Mouse (Mus musculus): ENCODE measurements around the gene Gm10721.
"Not testable (repeated sequence)": the region's sequence is repeated elsewhere in the genome, so short reads cannot be mapped to it uniquely, and the experiment has no call there.

Gene Gm10721

DNA sequence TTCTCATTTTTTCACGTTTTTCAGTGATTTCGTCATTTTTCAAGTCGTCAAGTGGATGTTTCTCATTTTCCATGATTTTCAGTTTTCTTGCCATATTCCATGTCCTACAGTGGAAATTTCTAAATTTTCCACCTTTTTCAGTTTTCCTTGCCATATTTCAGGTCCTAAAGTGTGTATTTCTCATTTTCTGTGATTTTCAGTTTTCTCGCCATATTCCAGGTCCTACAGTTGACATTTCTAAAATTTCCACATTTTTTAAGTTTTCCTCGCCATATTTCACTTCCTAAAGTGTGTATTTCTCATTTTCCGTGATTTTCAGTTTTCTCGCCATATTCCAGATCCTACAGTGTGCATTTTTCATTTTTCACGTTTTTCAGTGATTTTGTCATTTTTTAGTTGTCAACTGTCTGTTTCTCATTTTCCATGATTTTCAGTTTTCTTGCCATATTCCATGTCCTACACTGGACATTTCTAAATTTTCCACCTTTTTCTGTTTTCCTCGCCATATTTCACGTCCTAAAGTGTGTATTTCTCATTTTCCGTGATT, at the start of gene Gm10721:
Gene Gm10721 (plus strand): TSS at position 408 of the 547 bp plus-strand sequence.
- DNase-seq (ENCODE audit: low read depth, low spot score), result not testable (repeated sequence)

DNA sequence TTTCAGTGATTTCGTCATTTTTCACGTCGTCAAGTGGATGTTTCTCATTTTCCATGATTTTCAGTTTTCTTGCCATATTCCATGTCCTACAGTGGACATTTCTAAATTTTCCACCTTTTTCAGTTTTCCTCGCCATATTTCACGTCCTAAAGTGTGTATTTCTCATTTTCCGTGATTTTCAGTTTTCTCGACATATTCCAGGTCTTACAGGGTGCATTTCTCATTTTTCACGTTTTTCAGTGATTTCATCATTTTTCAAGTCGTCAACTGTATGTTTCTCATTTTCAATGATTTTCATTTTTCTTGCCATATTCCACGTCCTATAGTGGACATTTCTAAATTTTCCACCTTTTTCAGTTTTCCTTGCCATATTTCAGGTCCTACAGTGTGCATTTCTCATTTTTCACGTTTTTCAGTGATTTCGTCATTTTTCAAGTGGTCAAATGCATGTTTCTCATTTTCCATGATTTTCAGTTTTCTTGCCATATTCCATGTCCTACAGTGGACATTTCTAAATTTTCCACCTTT, 12.4 kb upstream of the Gm10721 start, which contains the start of gene Gm10722:
Gene Gm10722 (plus strand): TSS at position 478 of the 528 bp plus-strand sequence.
- H3K36me3 ChIP-seq (ENCODE audit: control insufficient read depth, insufficient read depth, low read length, poor library complexity, severe bottlenecking); H3K27me3 ChIP-seq (ENCODE audit: control insufficient read depth, insufficient read depth, low read length, poor library complexity, severe bottlenecking): not testable (repeated sequence)
- DNase-seq (ENCODE audit: low read depth, low spot score), result peak; percentile 49

More for the DNA sequence above, at the start of gene Gm10721:
- not testable (repeated sequence) for H3K27me3 ChIP-seq (ENCODE audit: control insufficient read depth, insufficient read depth, low read length, poor library complexity, severe bottlenecking); H3K36me3 ChIP-seq (ENCODE audit: control insufficient read depth, insufficient read depth, low read length, poor library complexity, severe bottlenecking)

DNA sequence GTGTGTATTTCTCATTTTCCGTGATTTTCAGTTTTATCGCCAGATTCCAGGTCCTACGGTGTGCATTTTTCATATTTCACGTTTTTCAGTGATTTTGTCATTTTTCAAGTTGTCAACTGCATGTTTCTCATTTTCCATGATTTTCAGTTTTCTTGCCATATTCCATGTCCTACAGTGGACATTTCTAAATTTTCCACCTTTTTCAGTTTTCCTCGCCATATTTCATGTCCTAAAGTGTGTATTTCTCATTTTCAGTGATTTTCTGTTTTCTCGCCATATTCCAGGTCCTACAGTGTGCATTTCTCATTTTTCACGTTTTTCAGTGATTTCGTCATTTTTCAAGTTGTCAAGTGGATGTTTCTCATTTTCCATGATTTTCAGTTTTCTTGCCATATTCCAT, 11.9 kb upstream of the Gm10721 start:
- not testable (repeated sequence) for H3K27me3 ChIP-seq (ENCODE audit: control insufficient read depth, insufficient read depth, low read length, poor library complexity, severe bottlenecking); H3K36me3 ChIP-seq (ENCODE audit: control insufficient read depth, insufficient read depth, low read length, poor library complexity, severe bottlenecking); DNase-seq (ENCODE audit: low read depth, low spot score)

DNA sequence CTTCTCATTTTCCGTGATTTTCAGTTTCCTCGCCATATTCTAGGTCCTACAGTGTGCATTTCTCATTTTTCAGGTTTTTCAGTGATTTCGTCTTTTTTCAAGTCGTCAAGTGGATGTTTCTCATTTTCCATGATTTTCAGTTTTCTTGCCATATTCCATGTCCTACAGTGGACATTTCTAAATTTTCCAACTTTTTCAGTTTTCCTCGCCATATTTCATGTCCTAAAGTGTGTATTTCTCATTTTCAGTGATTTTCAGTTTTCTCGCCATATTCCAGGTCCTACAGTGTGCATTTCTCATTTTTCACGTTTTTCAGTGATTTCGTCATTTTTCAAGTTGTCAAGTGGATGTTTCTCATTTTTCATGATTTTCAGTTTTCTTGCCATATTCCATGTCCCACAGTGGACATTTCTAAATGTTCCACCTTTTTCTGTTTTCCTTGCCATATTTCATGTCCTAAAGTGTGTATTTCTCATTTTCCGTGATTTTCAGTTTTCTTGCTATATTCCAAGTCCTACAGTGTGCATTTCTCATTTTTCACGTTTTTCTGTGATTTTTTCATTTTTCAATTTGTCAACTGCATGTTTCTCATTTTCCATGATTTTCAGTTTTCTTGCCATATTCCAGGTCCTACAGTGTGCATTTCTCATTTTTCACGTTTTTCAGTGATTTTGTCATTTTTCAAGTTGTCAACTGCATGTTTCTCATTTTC, 10.8 kb upstream of the Gm10721 start:
- peak; percentile 28 for DNase-seq (ENCODE audit: low read depth, low spot score)
- not testable (repeated sequence) for H3K27me3 ChIP-seq (ENCODE audit: control insufficient read depth, insufficient read depth, low read length, poor library complexity, severe bottlenecking)

DNA sequence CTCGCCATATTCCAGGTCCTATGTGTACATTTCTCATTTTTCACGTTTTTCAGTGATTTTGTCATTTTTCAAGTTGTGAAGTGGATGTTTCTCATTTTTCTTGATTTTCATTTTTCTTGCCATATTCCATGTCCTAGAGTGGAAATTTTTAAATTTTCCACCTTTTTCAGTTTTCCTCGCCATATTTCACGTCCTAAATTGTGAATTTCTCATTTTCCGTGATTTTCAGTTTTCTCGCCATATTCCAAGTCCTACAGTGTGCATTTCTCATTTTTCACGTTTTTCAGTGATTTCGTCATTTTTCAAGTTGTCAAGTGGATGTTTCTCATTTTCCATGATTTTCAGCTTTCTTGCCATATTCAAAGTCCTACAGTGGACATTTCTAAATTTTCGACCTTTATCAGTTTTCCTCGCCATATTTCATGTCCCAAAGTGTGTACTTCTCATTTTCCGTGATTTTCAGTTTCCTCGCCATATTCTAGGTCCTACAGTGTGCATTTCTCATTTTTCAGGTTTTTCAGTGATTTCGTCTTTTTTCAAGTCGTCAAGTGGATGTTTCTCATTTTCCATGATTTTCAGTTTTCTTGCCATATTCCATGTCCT, 10.0 kb upstream of the Gm10721 start, which contains the start of gene Gm11168:
Gene Gm11168 (plus strand): TSS at position 553 of the 603 bp plus-strand sequence.
- H3K36me3 ChIP-seq (ENCODE audit: control insufficient read depth, insufficient read depth, low read length, poor library complexity, severe bottlenecking); DNase-seq (ENCODE audit: low read depth, low spot score); H3K27me3 ChIP-seq (ENCODE audit: control insufficient read depth, insufficient read depth, low read length, poor library complexity, severe bottlenecking): not testable (repeated sequence)

More for the DNA sequence above, 10.8 kb upstream of the Gm10721 start:
- H3K36me3 ChIP-seq (ENCODE audit: control insufficient read depth, insufficient read depth, low read length, poor library complexity, severe bottlenecking), result not testable (repeated sequence)

DNA sequence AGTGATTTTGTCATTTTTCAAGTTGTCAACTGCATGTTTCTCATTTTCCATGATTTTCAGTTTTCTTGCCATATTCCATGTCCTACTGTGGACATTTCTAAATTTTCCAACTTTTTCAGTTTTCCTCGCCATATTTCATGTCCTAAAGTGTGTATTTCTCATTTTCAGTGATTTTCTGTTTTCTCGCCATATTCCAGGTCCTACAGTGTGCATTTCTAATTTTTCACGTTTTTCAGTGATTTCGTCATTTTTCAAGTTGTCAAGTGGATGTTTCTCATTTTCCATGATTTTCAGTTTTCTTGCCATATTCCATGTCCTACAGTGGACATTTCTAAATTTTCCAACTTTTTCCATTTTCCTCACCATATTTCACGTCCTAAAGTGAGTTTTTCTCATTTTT, 6.8 kb upstream of the Gm10721 start:
- not testable (repeated sequence) for DNase-seq (ENCODE audit: low read depth, low spot score); H3K36me3 ChIP-seq (ENCODE audit: control insufficient read depth, insufficient read depth, low read length, poor library complexity, severe bottlenecking); H3K27me3 ChIP-seq (ENCODE audit: control insufficient read depth, insufficient read depth, low read length, poor library complexity, severe bottlenecking)

DNA sequence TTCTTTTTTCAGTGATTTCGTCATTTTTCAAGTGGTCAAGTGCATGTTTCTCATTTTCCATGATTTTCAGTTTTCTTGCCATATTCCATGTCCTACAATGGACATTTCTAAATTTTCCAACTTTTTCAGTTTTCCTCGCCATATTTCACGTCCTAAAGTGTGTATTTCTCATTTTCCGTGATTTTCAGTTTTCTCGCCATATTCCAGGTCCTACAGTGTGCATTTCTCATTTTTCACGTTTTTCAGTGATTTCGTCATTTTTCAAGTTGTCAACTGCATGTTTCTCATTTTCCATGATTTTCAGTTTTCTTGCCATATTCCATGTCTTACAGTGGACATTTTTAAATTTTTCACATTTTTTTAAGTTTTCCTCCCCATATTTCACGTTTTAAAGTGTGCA, 6.3 kb upstream of the Gm10721 start:
- not testable (repeated sequence) for H3K36me3 ChIP-seq (ENCODE audit: control insufficient read depth, insufficient read depth, low read length, poor library complexity, severe bottlenecking); DNase-seq (ENCODE audit: low read depth, low spot score); H3K27me3 ChIP-seq (ENCODE audit: control insufficient read depth, insufficient read depth, low read length, poor library complexity, severe bottlenecking)

DNA sequence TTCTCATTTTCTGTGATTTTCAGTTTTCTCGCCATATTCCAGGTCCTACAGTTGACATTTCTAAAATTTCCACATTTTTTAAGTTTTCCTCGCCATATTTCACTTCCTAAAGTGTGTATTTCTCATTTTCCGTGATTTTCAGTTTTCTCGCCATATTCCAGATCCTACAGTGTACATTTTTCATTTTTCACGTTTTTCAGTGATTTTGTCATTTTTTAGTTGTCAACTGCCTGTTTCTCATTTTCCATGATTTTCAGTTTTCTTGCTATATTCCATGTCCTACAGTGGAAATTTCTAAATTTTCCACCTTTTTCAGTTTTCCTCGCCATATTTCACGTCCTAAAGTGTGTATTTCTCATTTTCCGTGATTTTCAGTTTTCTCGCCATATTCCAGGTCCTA, 5.7 kb upstream of the Gm10721 start:
- H3K27me3 ChIP-seq (ENCODE audit: control insufficient read depth, insufficient read depth, low read length, poor library complexity, severe bottlenecking); H3K36me3 ChIP-seq (ENCODE audit: control insufficient read depth, insufficient read depth, low read length, poor library complexity, severe bottlenecking): not testable (repeated sequence)
- DNase-seq (ENCODE audit: low read depth, low spot score), result peak; percentile 25

DNA sequence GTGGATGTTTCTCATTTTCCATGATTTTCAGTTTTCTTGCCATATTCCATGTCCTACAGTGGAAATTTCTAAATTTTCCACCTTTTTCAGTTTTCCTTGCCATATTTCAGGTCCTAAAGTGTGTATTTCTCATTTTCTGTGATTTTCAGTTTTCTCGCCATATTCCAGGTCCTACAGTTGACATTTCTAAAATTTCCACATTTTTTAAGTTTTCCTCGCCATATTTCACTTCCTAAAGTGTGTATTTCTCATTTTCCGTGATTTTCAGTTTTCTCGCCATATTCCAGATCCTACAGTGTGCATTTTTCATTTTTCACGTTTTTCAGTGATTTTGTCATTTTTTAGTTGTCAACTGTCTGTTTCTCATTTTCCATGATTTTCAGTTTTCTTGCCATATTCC, 3.6 kb upstream of the Gm10721 start:
- DNase-seq (ENCODE audit: low read depth, low spot score); H3K36me3 ChIP-seq (ENCODE audit: control insufficient read depth, insufficient read depth, low read length, poor library complexity, severe bottlenecking); H3K27me3 ChIP-seq (ENCODE audit: control insufficient read depth, insufficient read depth, low read length, poor library complexity, severe bottlenecking): not testable (repeated sequence)

DNA sequence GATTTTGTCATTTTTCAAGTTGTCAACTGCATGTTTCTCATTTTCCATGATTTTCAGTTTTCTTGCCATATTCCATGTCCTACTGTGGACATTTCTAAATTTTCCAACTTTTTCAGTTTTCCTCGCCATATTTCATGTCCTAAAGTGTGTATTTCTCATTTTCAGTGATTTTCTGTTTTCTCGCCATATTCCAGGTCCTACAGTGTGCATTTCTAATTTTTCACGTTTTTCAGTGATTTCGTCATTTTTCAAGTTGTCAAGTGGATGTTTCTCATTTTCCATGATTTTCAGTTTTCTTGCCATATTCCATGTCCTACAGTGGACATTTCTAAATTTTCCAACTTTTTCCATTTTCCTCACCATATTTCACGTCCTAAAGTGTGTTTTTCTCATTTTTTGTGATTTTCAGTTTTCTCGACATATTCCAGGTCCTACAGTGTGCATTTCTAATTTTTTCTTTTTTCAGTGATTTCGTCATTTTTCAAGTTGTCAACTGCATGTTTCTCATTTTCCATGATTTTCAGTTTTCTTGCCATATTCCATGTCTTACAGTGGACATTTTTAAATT, 802 bp upstream of the Gm10721 start:
- not testable (repeated sequence) for H3K36me3 ChIP-seq (ENCODE audit: control insufficient read depth, insufficient read depth, low read length, poor library complexity, severe bottlenecking); H3K27me3 ChIP-seq (ENCODE audit: control insufficient read depth, insufficient read depth, low read length, poor library complexity, severe bottlenecking); DNase-seq (ENCODE audit: low read depth, low spot score)

DNA sequence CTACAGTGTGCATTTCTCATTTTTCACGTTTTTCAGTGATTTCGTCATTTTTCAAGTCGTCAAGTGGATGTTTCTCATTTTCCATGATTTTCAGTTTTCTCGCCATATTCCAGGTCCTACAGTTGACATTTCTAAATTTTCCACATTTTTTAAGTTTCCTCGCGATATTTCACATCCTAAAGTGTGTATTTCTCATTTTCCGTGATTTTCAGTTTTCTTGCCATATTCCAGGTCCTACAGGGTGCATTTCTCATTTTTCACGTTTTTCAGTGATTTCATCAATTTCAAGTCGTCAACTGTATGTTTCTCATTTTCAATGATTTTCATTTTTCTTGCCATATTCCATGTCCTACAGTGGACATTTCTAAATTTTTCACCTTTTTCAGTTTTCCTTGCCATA, 2.4 kb downstream of the Gm10721 start, which contains the start of gene Gm10720:
Gene Gm10720 (plus strand): TSS at position 301 of the 400 bp plus-strand sequence.
- DNase-seq (ENCODE audit: low read depth, low spot score); H3K36me3 ChIP-seq (ENCODE audit: control insufficient read depth, insufficient read depth, low read length, poor library complexity, severe bottlenecking); H3K27me3 ChIP-seq (ENCODE audit: control insufficient read depth, insufficient read depth, low read length, poor library complexity, severe bottlenecking): not testable (repeated sequence)

DNA sequence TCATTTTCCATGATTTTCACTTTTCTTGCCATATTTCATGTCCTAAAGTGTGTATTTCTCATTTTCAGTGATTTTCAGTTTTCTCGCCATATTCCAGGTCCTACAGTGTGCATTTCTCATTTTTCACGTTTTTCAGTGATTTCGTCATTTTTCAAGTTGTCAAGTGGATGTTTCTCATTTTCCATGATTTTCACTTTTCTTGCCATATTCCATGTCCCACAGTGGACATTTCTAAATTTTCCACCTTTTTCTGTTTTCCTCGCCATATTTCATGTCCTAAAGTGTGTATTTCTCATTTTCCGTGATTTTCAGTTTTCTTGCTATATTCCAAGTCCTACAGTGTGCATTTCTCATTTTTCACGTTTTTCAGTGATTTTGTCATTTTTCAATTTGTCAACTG, 3.0 kb downstream of the Gm10721 start:
- H3K27me3 ChIP-seq (ENCODE audit: control insufficient read depth, insufficient read depth, low read length, poor library complexity, severe bottlenecking); H3K36me3 ChIP-seq (ENCODE audit: control insufficient read depth, insufficient read depth, low read length, poor library complexity, severe bottlenecking); DNase-seq (ENCODE audit: low read depth, low spot score): not testable (repeated sequence)

DNA sequence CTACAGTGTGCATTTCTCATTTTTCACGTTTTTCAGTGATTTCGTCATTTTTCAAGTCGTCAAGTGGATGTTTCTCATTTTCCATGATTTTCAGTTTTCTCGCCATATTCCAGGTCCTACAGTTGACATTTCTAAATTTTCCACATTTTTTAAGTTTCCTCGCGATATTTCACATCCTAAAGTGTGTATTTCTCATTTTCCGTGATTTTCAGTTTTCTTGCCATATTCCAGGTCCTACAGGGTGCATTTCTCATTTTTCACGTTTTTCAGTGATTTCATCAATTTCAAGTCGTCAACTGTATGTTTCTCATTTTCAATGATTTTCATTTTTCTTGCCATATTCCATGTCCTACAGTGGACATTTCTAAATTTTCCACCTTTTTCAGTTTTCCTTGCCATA, 4.2 kb downstream of the Gm10721 start, which contains the start of gene Gm10719:
Gene Gm10719 (plus strand): TSS at position 301 of the 400 bp plus-strand sequence.
- not testable (repeated sequence) for H3K36me3 ChIP-seq (ENCODE audit: control insufficient read depth, insufficient read depth, low read length, poor library complexity, severe bottlenecking); H3K27me3 ChIP-seq (ENCODE audit: control insufficient read depth, insufficient read depth, low read length, poor library complexity, severe bottlenecking); DNase-seq (ENCODE audit: low read depth, low spot score)

DNA sequence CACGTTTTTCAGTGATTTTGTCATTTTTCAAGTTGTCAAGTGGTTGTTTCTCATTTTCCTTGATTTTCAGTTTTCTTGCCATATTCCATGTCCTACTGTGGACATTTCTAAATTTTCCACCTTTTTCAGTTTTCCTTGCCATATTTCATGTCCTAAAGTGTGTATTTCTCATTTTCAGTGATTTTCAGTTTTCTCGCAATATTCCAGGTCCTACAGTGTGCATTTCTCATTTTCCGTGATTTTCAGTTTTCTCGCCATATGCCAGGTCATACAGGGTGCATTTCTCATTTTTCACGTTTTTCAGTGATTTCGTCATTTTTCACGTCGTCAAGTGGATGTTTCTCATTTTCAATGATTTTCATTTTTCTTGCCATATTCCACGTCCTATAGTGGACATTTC, 6.0 kb downstream of the Gm10721 start:
- DNase-seq (ENCODE audit: low read depth, low spot score); H3K36me3 ChIP-seq (ENCODE audit: control insufficient read depth, insufficient read depth, low read length, poor library complexity, severe bottlenecking): not testable (repeated sequence)

More for the DNA sequence above, 6.0 kb downstream of the Gm10721 start:
- not testable (repeated sequence) for H3K27me3 ChIP-seq (ENCODE audit: control insufficient read depth, insufficient read depth, low read length, poor library complexity, severe bottlenecking)
